Mouse (Mus musculus): ENCODE data around the gene Olfml2a.

DNA sequence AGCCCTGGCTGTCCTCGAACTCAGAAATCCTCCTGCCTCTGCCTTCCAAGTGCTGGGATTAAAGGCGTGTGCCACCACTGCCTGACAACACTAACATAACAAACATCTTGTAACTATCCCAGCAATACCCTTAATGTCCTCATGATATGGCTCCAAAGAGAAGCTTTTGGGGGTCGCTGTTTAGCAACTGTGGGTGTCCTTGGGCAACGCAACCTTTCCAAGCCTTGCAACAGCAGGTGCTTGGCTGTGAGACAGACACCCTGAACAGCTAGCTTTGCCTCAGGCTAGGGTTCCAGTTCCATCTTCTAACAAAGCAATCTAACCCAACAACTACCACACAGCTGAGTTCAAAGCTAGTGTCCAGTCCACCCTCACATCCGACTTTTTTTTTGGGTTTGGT is 71.7 kb downstream of the Olfml2a start:
- TF ChIP-seq KAT2A (conservative IDR thresholded peaks at IDR 0.05; ENCODE audit: low read depth, low read length), result no peak
- TF ChIP-seq CTCF (IDR thresholded peaks at IDR 0.05 in 2 of 3, conservative IDR thresholded peaks at IDR 0.05 in 1 of 3; ENCODE audit: control insufficient read depth in 1 of 3, insufficient read depth in 1 of 3, low read depth in 2 of 3, low read length in 3 of 3, poor library complexity in 1 of 3, severe bottlenecking in 1 of 3), result no peak
- TF ChIP-seq EP300 (IDR thresholded peaks at IDR 0.05; ENCODE audit: low read depth in 1 of 2, low read length in 2 of 2), result no peak
- no peak for TF ChIP-seq POLR2A (IDR thresholded peaks at IDR 0.05; ENCODE audit: control insufficient read depth in 1 of 2, insufficient read depth in 1 of 2, low read depth in 1 of 2, low read length in 2 of 2, poor library complexity in 1 of 2)
- TF ChIP-seq UBTF (IDR thresholded peaks at IDR 0.05; ENCODE audit: borderline replicate concordance, insufficient read depth, low read depth, low read length), result no peak
- TF ChIP-seq TAL1 (IDR thresholded peaks at IDR 0.05; ENCODE audit: low read length), result no peak
- no peak for TF ChIP-seq USF1 (IDR thresholded peaks at IDR 0.05; ENCODE audit: low read depth, low read length)
- TF ChIP-seq MAZ (IDR thresholded peaks at IDR 0.05; ENCODE audit: low read depth, low read length), result no peak

Measured in MEL (cell line).